In the genomic region with DNA sequence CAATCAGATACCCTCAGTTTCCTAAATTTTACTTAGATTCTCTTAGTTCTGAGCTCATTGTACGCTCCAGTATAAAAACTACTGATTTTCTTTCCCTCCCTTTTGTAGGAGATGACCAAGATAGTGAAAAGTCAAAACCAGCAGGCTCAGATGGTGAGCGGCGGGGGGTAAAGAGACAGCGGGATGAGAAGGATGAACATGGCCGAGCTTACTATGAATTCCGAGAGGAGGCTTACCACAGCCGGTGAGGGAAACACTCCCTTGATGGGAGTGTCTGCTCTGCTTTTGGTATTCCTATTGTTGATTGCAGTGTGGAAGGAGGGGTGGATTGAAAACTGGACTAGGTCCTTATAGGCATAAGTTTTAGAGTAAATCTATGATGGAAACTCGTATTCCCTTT, we compare ENCODE assay signal across 9 mouse cellular contexts. TPM values are rescaled to one million over a fixed set of nuclear protein-coding genes. Genes with fewer than 3 reads are reported as not detected.
DNase-seq lines count a peak whose midpoint lies in the region; ATAC-seq and TF ChIP-seq lines count a peak whose summit lies in the region.
"Had no signal": no experiment of that assay in that cellular context is flagged by ENCODE, and none has a peak within 500 bp of the region (broad histone marks: within the 10 kb centered on the region; RNA-seq: fewer than 3 reads in every experiment).

No protein-coding gene starts in this region.

- peak overlapping the region; percentile 8; the same call in 1 of the 2 replicates for H3K4me3 ChIP-seq in kidney, postnatal 0 days (replicated peaks; ENCODE audit: low read depth, low read length)
- H3K4me3 ChIP-seq in hindbrain, postnatal 0 days (ENCODE audit: low read length) = peak overlapping the region; percentile 96
- peak overlapping the region; percentile 75 for H3K4me3 ChIP-seq in neural tube, embryonic 13.5 days

- no peak overlapping the region for H3K9ac ChIP-seq in kidney, postnatal 0 days (ENCODE audit: low read depth, low read length)
- H3K9ac ChIP-seq in hindbrain, postnatal 0 days (replicated peaks; ENCODE audit: low read length) = peak overlapping the region; percentile 42; the same call in 1 of the 2 replicates
- H3K9ac ChIP-seq in neural tube, embryonic 13.5 days = peak overlapping the region; percentile 98

- H3K9me3 ChIP-seq in kidney, postnatal 0 days (replicated peaks; ENCODE audit: low read length) = no peaks in the 10 kb centered on the region
- no peaks in the 10 kb centered on the region for H3K9me3 ChIP-seq in hindbrain, postnatal 0 days (ENCODE audit: low read length)
- no peaks in the 10 kb centered on the region for H3K9me3 ChIP-seq in neural tube, embryonic 13.5 days

- peaks cover 45% of the 10 kb centered on the region for H3K36me3 ChIP-seq in kidney, postnatal 0 days (ENCODE audit: insufficient read depth, low read length)
- H3K36me3 ChIP-seq in hindbrain, postnatal 0 days (ENCODE audit: insufficient read depth, low read length) = peaks cover 34% of the 10 kb centered on the region
- peaks cover 49% of the 10 kb centered on the region for H3K36me3 ChIP-seq in neural tube, embryonic 13.5 days

- H3K27me3 ChIP-seq in kidney, postnatal 0 days (ENCODE audit: insufficient read depth, low read length) = no peaks in the 10 kb centered on the region
- no peaks in the 10 kb centered on the region for H3K27me3 ChIP-seq in hindbrain, postnatal 0 days (ENCODE audit: insufficient read depth, low read length)
- H3K27me3 ChIP-seq in neural tube, embryonic 13.5 days = no peaks in the 10 kb centered on the region

- H3K4me1 ChIP-seq in kidney, postnatal 0 days (replicated peaks; ENCODE audit: insufficient read depth, low read length) = no peaks in the 10 kb centered on the region; the same call in none of the 2 replicates
- peaks cover 20% of the 10 kb centered on the region for H3K4me1 ChIP-seq in hindbrain, postnatal 0 days (ENCODE audit: insufficient read depth, low read length)
- H3K4me1 ChIP-seq in neural tube, embryonic 13.5 days (replicated peaks) = peaks cover 35% of the 10 kb centered on the region

- no peak for TF ChIP-seq CTCF in kidney, postnatal 0 days (IDR thresholded peaks at IDR 0.05; ENCODE audit: low read depth)
- TF ChIP-seq CTCF in hindbrain, postnatal 0 days (IDR thresholded peaks at IDR 0.05; ENCODE audit: low read depth) = no peak

- peak overlapping the region; percentile 73 for H3K4me2 ChIP-seq in kidney, postnatal 0 days (ENCODE audit: low read length)
- H3K4me2 ChIP-seq in hindbrain, postnatal 0 days (ENCODE audit: low read depth, low read length) = peak overlapping the region; percentile 95
- peak overlapping the region; percentile 99 for H3K4me2 ChIP-seq in neural tube, embryonic 13.5 days

- no peak for DNase-seq in kidney, postnatal 0 days (ENCODE audit: low spot score)
- DNase-seq in kidney, postnatal 25 days = no peak
- DNase-seq in cerebellum, postnatal 14 days = peak; percentile 79
- peak; percentile 12 for DNase-seq in hindbrain, postnatal 0 days (ENCODE audit: low spot score)
- no peak for DNase-seq in layer of hippocampus, postnatal 25 days (ENCODE audit: extremely low spot score in 1 of 2, low spot score in 1 of 2)
- DNase-seq in kidney, postnatal 10 days = no peak
- DNase-seq in right cerebral cortex, postnatal 10 days (ENCODE audit: low spot score in 2 of 2) = no peak

- WGBS in kidney, postnatal 0 days = 61% methylated on average over 8 of the region's 8 CpGs
- WGBS in hindbrain, postnatal 0 days = 50% methylated on average over 8 of the region's 8 CpGs
- 73% methylated on average over 8 of the region's 8 CpGs for WGBS in neural tube, embryonic 13.5 days

- no peak for ATAC-seq in kidney, postnatal 0 days (replicated peaks; ENCODE audit: low FRiP score, low read depth)
- no peak for ATAC-seq in hindbrain, postnatal 0 days
- no peak for ATAC-seq in neural tube, embryonic 13.5 days (ENCODE audit: low read depth)
- ATAC-seq: inflammation-experienced regulatory T-cells, adult 6 months had no signal

- no peak overlapping the region for H3K27ac ChIP-seq in kidney, postnatal 0 days
- H3K27ac ChIP-seq in hindbrain, postnatal 0 days = no peak overlapping the region
- H3K27ac ChIP-seq in neural tube, embryonic 13.5 days (replicated peaks) = no peak overlapping the region

RNA-seq across cellular contexts. Expression of gene Hnrnpul2, which starts 2.9 kb away (rescaled TPM):
- polyA plus RNA-seq in kidney, postnatal 0 days (2015; fragmentation: Nextera tagmentation; extraction: Ambion mirVana) = 5.5 and 6.3 TPM in 2 replicates
- 19.7 and 20.1 TPM in 2 replicates for total RNA-seq in hindbrain, postnatal 0 days (2014; rRNA removed)
- polyA plus RNA-seq in hindbrain, postnatal 0 days (2015; fragmentation: Nextera tagmentation; extraction: Ambion mirVana) = 5.6 TPM in 2 replicates
- polyA plus RNA-seq in neural tube, embryonic 13.5 days (2015; fragmentation: Nextera tagmentation; extraction: Ambion mirVana) = 5.3 and 6.0 TPM in 2 replicates
- 100 to 1,000 TPM; 109 to 120 TPM for total RNA-seq in layer of hippocampus, postnatal 25 days (2021)

RNA-seq across cellular contexts. Expression of gene Ttc9c, which starts 3.6 kb away (rescaled TPM):
- 32.2 and 35.9 TPM in 2 replicates for polyA plus RNA-seq in kidney, postnatal 0 days (2015; fragmentation: Nextera tagmentation; extraction: Ambion mirVana)
- total RNA-seq in hindbrain, postnatal 0 days (2014; rRNA removed) = 41.0 and 55.2 TPM in 2 replicates
- 41.1 and 42.5 TPM in 2 replicates for polyA plus RNA-seq in hindbrain, postnatal 0 days (2015; fragmentation: Nextera tagmentation; extraction: Ambion mirVana)
- polyA plus RNA-seq in neural tube, embryonic 13.5 days (2015; fragmentation: Nextera tagmentation; extraction: Ambion mirVana) = 47.6 and 59.0 TPM in 2 replicates
- 10 to 100 TPM; 35.3 to 36.4 TPM for total RNA-seq in layer of hippocampus, postnatal 25 days (2021)

RNA-seq across cellular contexts. Expression of gene AC129217.1, which starts 6.9 kb away (rescaled TPM):
- not detected in 2 replicates for polyA plus RNA-seq in kidney, postnatal 0 days (2015; fragmentation: Nextera tagmentation; extraction: Ambion mirVana)
- total RNA-seq in hindbrain, postnatal 0 days (2014; rRNA removed) = not detected in 2 replicates
- polyA plus RNA-seq in hindbrain, postnatal 0 days (2015; fragmentation: Nextera tagmentation; extraction: Ambion mirVana) = not detected in 2 replicates
- polyA plus RNA-seq in neural tube, embryonic 13.5 days (2015; fragmentation: Nextera tagmentation; extraction: Ambion mirVana) = not detected in 2 replicates
- total RNA-seq in layer of hippocampus, postnatal 25 days (2021) = 1 to 10 TPM in 1 of 2 experiments, not detected in 1; 4.5 TPM
- polyA plus RNA-seq: inflammation-experienced regulatory T-cells, adult 6 months had no signal

RNA-seq across cellular contexts. Expression of gene Bscl2, which starts 14.6 kb away (rescaled TPM):
- polyA plus RNA-seq in kidney, postnatal 0 days (2015; fragmentation: Nextera tagmentation; extraction: Ambion mirVana) = 57.0 and 60.1 TPM in 2 replicates
- 132 and 146 TPM in 2 replicates for total RNA-seq in hindbrain, postnatal 0 days (2014; rRNA removed)
- polyA plus RNA-seq in hindbrain, postnatal 0 days (2015; fragmentation: Nextera tagmentation; extraction: Ambion mirVana) = 104 and 107 TPM in 2 replicates
- polyA plus RNA-seq in neural tube, embryonic 13.5 days (2015; fragmentation: Nextera tagmentation; extraction: Ambion mirVana) = 82.5 and 84.2 TPM in 2 replicates
- total RNA-seq in layer of hippocampus, postnatal 25 days (2021) = 100 to 1,000 TPM; 103 to 111 TPM

RNA-seq across cellular contexts. Expression of gene Gng3, which starts 16.3 kb away (rescaled TPM):
- polyA plus RNA-seq in kidney, postnatal 0 days (2015; fragmentation: Nextera tagmentation; extraction: Ambion mirVana) = 1.5 and 1.6 TPM in 2 replicates
- total RNA-seq in hindbrain, postnatal 0 days (2014; rRNA removed) = 93.2 and 99.7 TPM in 2 replicates
- polyA plus RNA-seq in hindbrain, postnatal 0 days (2015; fragmentation: Nextera tagmentation; extraction: Ambion mirVana) = 591 and 626 TPM in 2 replicates
- polyA plus RNA-seq in neural tube, embryonic 13.5 days (2015; fragmentation: Nextera tagmentation; extraction: Ambion mirVana) = 335 and 393 TPM in 2 replicates
- total RNA-seq in layer of hippocampus, postnatal 25 days (2021) = 100 to 1,000 TPM; 188 to 192 TPM

Comparison
In these comparisons a context has a peak if more than half of its experiments do, and no peak if none do; other contexts are left out.
1. DNase-seq: peak in cerebellum, postnatal 14 days (2 of 2) and hindbrain, postnatal 0 days (single experiment); none in kidney, postnatal 0 days (single experiment), kidney, postnatal 25 days (0 of 2), layer of hippocampus, postnatal 25 days (0 of 2), kidney, postnatal 10 days (single experiment) and right cerebral cortex, postnatal 10 days (0 of 2).
2. H3K4me3 ChIP-seq: peak in every context shown above with its lines; median percentile 96 in hindbrain, postnatal 0 days; 75 in neural tube, embryonic 13.5 days; 8 in kidney, postnatal 0 days.
3. Peak in every context shown above with its lines, with median percentiles within 50 percentile points of each other: H3K4me2 ChIP-seq.